Mouse (Mus musculus): ENCODE results near the gene Tmem258. TPM values are rescaled to one million over a fixed set of nuclear protein-coding genes. Genes with fewer than 3 reads are reported as not detected.

The Tmem258 gene
- polyA plus RNA-seq, 1 experiment = 146 TPM

- Histone ChIP-seq H3K4me3 (ENCODE audit: insufficient read depth, low read length) (no peak overlapping the region), H3K4me1 (ENCODE audit: control insufficient read depth, insufficient read depth, low read length) (no peaks in the 10 kb centered on the region), H3K27ac (ENCODE audit: insufficient read depth, low read depth, low read length) (no peak overlapping the region)
- TF ChIP-seq POLR2A (IDR thresholded peaks at IDR 0.05; ENCODE audit: borderline replicate concordance, low read depth, low read length) (no peak), CTCF (IDR thresholded peaks at IDR 0.05; ENCODE audit: low read depth, low read length) (no peak)
These were observed 44.3 kb downstream of the Tmem258 start for GRCm38 (mm10) chr19:10248128-10248527.

Other genes starting within 250 kb of the Tmem258 start
- 20,335 and 20,363 TPM in 2 replicates for gene Fth1, start 223.4 kb upstream of the Tmem258 start, polyA plus RNA-seq (2012; ENCODE audit: insufficient read depth, insufficient read length, missing spikeins)
- gene Best1, start 202.4 kb upstream of the Tmem258 start, polyA plus RNA-seq (2012; ENCODE audit: insufficient read depth, insufficient read length, missing spikeins) = 0.44 and 2.3 TPM in 2 replicates
- 156 and 178 TPM in 2 replicates for gene Rab3il1, start 202.3 kb upstream of the Tmem258 start, polyA plus RNA-seq (2012; ENCODE audit: insufficient read depth, insufficient read length, missing spikeins)
- gene Fads3, start 162.4 kb upstream of the Tmem258 start, polyA plus RNA-seq (2012; ENCODE audit: insufficient read depth, insufficient read length, missing spikeins) = 4.6 and 6.5 TPM in 2 replicates
- 6.4 and 10.8 TPM in 2 replicates for gene Fads2, start 102.3 kb upstream of the Tmem258 start, polyA plus RNA-seq (2012; ENCODE audit: insufficient read depth, insufficient read length, missing spikeins)
- gene Fads1, start 21.1 kb upstream of the Tmem258 start, polyA plus RNA-seq (2012; ENCODE audit: insufficient read depth, insufficient read length, missing spikeins) = 99.3 and 119 TPM in 2 replicates
- 31.1 and 31.2 TPM in 2 replicates for gene Fen1, start 155 bp downstream of the Tmem258 start, polyA plus RNA-seq (2012; ENCODE audit: insufficient read depth, insufficient read length, missing spikeins)
- gene Myrf, start 36.7 kb downstream of the Tmem258 start, polyA plus RNA-seq (2012; ENCODE audit: insufficient read depth, insufficient read length, missing spikeins) = 0.12 TPM in 1 of 2 replicates, not detected in the other
- gene Dagla, start 100.9 kb downstream of the Tmem258 start, polyA plus RNA-seq (2012; ENCODE audit: insufficient read depth, insufficient read length, missing spikeins) = 2.8 and 3.2 TPM in 2 replicates
- gene Syt7, start 185.1 kb downstream of the Tmem258 start, polyA plus RNA-seq (2012; ENCODE audit: insufficient read depth, insufficient read length, missing spikeins) = not detected in 2 replicates

Measured in bone marrow macrophage, adult 2 months (primary cell).